8 mouse cellular contexts compared by ENCODE assay signal in the genomic region with DNA sequence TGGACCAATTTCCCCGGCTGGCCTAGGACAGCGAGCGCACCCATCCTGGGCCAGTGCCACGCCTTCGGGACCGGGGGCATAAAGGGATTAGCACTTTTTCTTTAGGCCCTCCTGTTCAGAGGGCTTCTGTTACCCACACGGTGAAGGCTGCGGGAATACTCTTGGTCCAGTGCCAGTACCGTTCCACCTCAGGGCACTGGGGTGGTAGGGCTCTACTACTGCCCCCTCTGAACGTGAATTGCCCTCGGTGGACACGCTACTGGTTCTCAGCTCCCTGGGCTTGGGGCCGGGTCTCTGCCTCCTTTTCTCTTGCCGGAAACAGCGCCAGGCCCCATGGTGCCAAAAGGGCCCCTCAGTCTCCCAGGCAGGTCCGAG. TPM values are rescaled to one million over a fixed set of nuclear protein-coding genes. Genes with fewer than 3 reads are reported as not detected.
DNase-seq lines count a peak whose midpoint lies in the region; ATAC-seq and TF ChIP-seq lines count a peak whose summit lies in the region.

No protein-coding gene starts in this region.

- DNase-seq in heart, adult 2 months = peak in 1 of 2 experiments; percentile 32
- no peak for DNase-seq in heart, postnatal 4 days
- DNase-seq in forebrain, postnatal 0 days = no peak
- no peak for DNase-seq in liver, postnatal 0 days
- DNase-seq in left cerebral cortex, adult 8-10 months (ENCODE audit: low spot score in 2 of 2) = no peak

- no peaks in the 10 kb centered on the region for H3K9me3 ChIP-seq in E14TG2a.4 (ENCODE audit: low read length)
- no peaks in the 10 kb centered on the region for H3K9me3 ChIP-seq in forebrain, postnatal 0 days (ENCODE audit: low read length)
- H3K9me3 ChIP-seq in liver, postnatal 0 days (ENCODE audit: low read length) = no peaks in the 10 kb centered on the region

- H3K9ac ChIP-seq in heart, adult 2 months (ENCODE audit: low read depth, low read length) = peak overlapping the region; percentile 6
- H3K9ac ChIP-seq in forebrain, postnatal 0 days = peak overlapping the region; percentile 78
- no peak overlapping the region for H3K9ac ChIP-seq in liver, postnatal 0 days (replicated peaks)

- no peak for TF ChIP-seq EP300 in heart, adult 2 months (IDR thresholded peaks at IDR 0.05; ENCODE audit: insufficient read depth, low read depth, low read length)
- TF ChIP-seq EP300 in liver, postnatal 0 days (IDR thresholded peaks at IDR 0.05; ENCODE audit: low read depth) = no peak

- peak overlapping the region; percentile 73 for H3K4me2 ChIP-seq in forebrain, postnatal 0 days (ENCODE audit: low read depth)
- peak overlapping the region; percentile 66 for H3K4me2 ChIP-seq in liver, postnatal 0 days (ENCODE audit: low read depth, low read length)

- TF ChIP-seq POLR2A in heart, adult 2 months (IDR thresholded peaks at IDR 0.05; ENCODE audit: insufficient read depth, low read depth, low read length) = no peak

- no peaks in the 10 kb centered on the region for H3K27me3 ChIP-seq in heart, adult 2 months (ENCODE audit: control insufficient read depth, insufficient read depth, low read length)
- peaks cover 56% of the 10 kb centered on the region for H3K27me3 ChIP-seq in E14TG2a.4 (ENCODE audit: insufficient read depth, low read length)
- no peaks in the 10 kb centered on the region for H3K27me3 ChIP-seq in forebrain, postnatal 0 days (ENCODE audit: insufficient read depth, low read length)
- no peaks in the 10 kb centered on the region for H3K27me3 ChIP-seq in liver, postnatal 0 days (ENCODE audit: insufficient read depth, low read length)

- peaks cover 7% of the 10 kb centered on the region for H3K4me1 ChIP-seq in heart, adult 2 months (ENCODE audit: control insufficient read depth, insufficient read depth, low read length)
- H3K4me1 ChIP-seq in E14TG2a.4 (replicated peaks; ENCODE audit: low read depth, low read length) = peaks cover 69% of the 10 kb centered on the region
- H3K4me1 ChIP-seq in forebrain, postnatal 0 days (ENCODE audit: insufficient read depth) = peaks cover 32% of the 10 kb centered on the region
- peaks cover 15% of the 10 kb centered on the region for H3K4me1 ChIP-seq in liver, postnatal 0 days (ENCODE audit: insufficient read depth)

- 37% methylated on average over 16 of the region's 16 CpGs for WGBS in heart, adult 2 months
- 10% methylated on average over 16 of the region's 16 CpGs for WGBS in forebrain, postnatal 0 days
- 75% methylated on average over 14 of the region's 16 CpGs for WGBS in liver, postnatal 0 days (ENCODE audit: insufficient replicate concordance)

- H3K4me3 ChIP-seq in heart, adult 2 months = peak overlapping the region; percentile 50; the same call in 1 of the 2 replicates
- peak overlapping the region; percentile 77 for H3K4me3 ChIP-seq in E14TG2a.4 (replicated peaks; ENCODE audit: low read length)
- H3K4me3 ChIP-seq in forebrain, postnatal 0 days (ENCODE audit: low read depth, low read length) = peak overlapping the region; percentile 47
- peak overlapping the region; percentile 15; the same call in 1 of the 2 replicates for H3K4me3 ChIP-seq in liver, postnatal 0 days (ENCODE audit: low read depth, low read length)

- H3K36me3 ChIP-seq in heart, adult 2 months (ENCODE audit: control insufficient read depth, insufficient read depth, low read length) = peaks cover 2% of the 10 kb centered on the region
- H3K36me3 ChIP-seq in E14TG2a.4 (ENCODE audit: insufficient read depth, low read length) = peaks cover 70% of the 10 kb centered on the region
- H3K36me3 ChIP-seq in forebrain, postnatal 0 days (ENCODE audit: insufficient read depth) = peaks cover 33% of the 10 kb centered on the region
- H3K36me3 ChIP-seq in liver, postnatal 0 days (replicated peaks; ENCODE audit: insufficient read depth, low read length) = peaks cover 27% of the 10 kb centered on the region

- intact Hi-C loops in heart, adult 2 months (cut with DNase I) = no loop called here

- ATAC-seq in forebrain, postnatal 0 days = no peak; the same call in 1 of the 2 replicates
- 0 out of 2 replicates have a peak, but pooled peaks have one; percentile 6 for ATAC-seq in liver, postnatal 0 days
- ATAC-seq in megakaryocyte-erythroid progenitor cell, adult 5-6 weeks (replicated peaks; ENCODE audit: low FRiP score, low TSS enrichment, poor library complexity, severe bottlenecking) = no peak
- no peak for ATAC-seq in erythroid progenitor cell, adult 5-6 weeks (replicated peaks; ENCODE audit: low FRiP score, poor library complexity, severe bottlenecking)

- peak overlapping the region; percentile 67 for H3K27ac ChIP-seq in heart, adult 2 months
- peak overlapping the region; percentile 92 for H3K27ac ChIP-seq in forebrain, postnatal 0 days (ENCODE audit: low read depth, low read length)
- H3K27ac ChIP-seq in liver, postnatal 0 days (ENCODE audit: low read depth) = no peak overlapping the region

- H3K79me2 ChIP-seq in heart, adult 2 months (replicated peaks; ENCODE audit: control insufficient read depth, insufficient read depth, low read length) = 0 out of 2 replicates have a peak, but pooled peaks cover 1% of the 10 kb centered on the region

- TF ChIP-seq CTCF in heart, adult 2 months (IDR thresholded peaks at IDR 0.05) = no peak
- TF ChIP-seq CTCF in E14TG2a.4 (conservative IDR thresholded peaks at IDR 0.05; ENCODE audit: low read length) = no peak
- TF ChIP-seq CTCF in forebrain, postnatal 0 days (IDR thresholded peaks at IDR 0.05; ENCODE audit: low read depth) = no peak
- TF ChIP-seq CTCF in liver, postnatal 0 days (IDR thresholded peaks at IDR 0.05; ENCODE audit: low read depth) = no peak

RNA-seq across cellular contexts. Expression of a gene that starts 6.2 kb away (rescaled TPM):
- 10 to 100 TPM; 13.1 to 13.4 TPM for total RNA-seq in heart, adult 2 months (2021)
- polyA plus RNA-seq in heart, adult 2 months (2012; rRNA removed) = 16.4 and 25.7 TPM in 2 replicates
- 10 to 100 TPM; 28.4 to 28.5 TPM for total RNA-seq in heart, postnatal 4 days (2021)
- 185 and 206 TPM in 2 replicates for total RNA-seq in forebrain, postnatal 0 days (2014; rRNA removed)
- 24.3 and 29.9 TPM in 2 replicates for polyA plus RNA-seq in forebrain, postnatal 0 days (2015; fragmentation: Nextera tagmentation; extraction: Ambion mirVana)
- polyA plus RNA-seq in liver, postnatal 0 days (2015; fragmentation: Nextera tagmentation; extraction: Ambion mirVana) = 0.58 and 0.75 TPM in 2 replicates
- 4.6 and 9.4 TPM in 2 replicates for total RNA-seq in megakaryocyte-erythroid progenitor cell, adult 5-6 weeks (2014; fragmentation: Nextera tagmentation)
- total RNA-seq in megakaryocyte-erythroid progenitor cell, adult 5-6 weeks (2017) = 3.0 and 7.0 TPM in 2 replicates
- total RNA-seq in left cerebral cortex, adult 8-10 months (2022) = 10 to 100 TPM; 28.0 to 28.8 (median 28.5) TPM
- 1.1 TPM in 1 of 2 replicates, not detected in the other for total RNA-seq in erythroid progenitor cell, adult 5-6 weeks (2015; ENCODE audit: low replicate concordance)
- 0.39 TPM in 1 of 2 replicates, not detected in the other for total RNA-seq in erythroid progenitor cell, adult 5-6 weeks (2017; ENCODE audit: low replicate concordance)

RNA-seq across cellular contexts. Expression of a gene that starts 40.8 kb away (rescaled TPM):
- 10 to 100 TPM; 11.6 to 14.0 TPM for total RNA-seq in heart, adult 2 months (2021)
- polyA plus RNA-seq in heart, adult 2 months (2012; rRNA removed) = 12.4 and 13.4 TPM in 2 replicates
- total RNA-seq in heart, postnatal 4 days (2021) = 10 to 100 TPM; 29.4 to 30.8 TPM
- total RNA-seq in forebrain, postnatal 0 days (2014; rRNA removed) = 43.2 and 48.9 TPM in 2 replicates
- polyA plus RNA-seq in forebrain, postnatal 0 days (2015; fragmentation: Nextera tagmentation; extraction: Ambion mirVana) = 16.4 and 20.8 TPM in 2 replicates
- 2.2 and 3.6 TPM in 2 replicates for polyA plus RNA-seq in liver, postnatal 0 days (2015; fragmentation: Nextera tagmentation; extraction: Ambion mirVana)
- 15.7 and 23.7 TPM in 2 replicates for total RNA-seq in megakaryocyte-erythroid progenitor cell, adult 5-6 weeks (2014; fragmentation: Nextera tagmentation)
- total RNA-seq in megakaryocyte-erythroid progenitor cell, adult 5-6 weeks (2017) = 6.2 and 15.9 TPM in 2 replicates
- total RNA-seq in left cerebral cortex, adult 8-10 months (2022) = 10 to 100 TPM; 21.8 to 27.1 (median 25.3) TPM
- total RNA-seq in erythroid progenitor cell, adult 5-6 weeks (2015; ENCODE audit: low replicate concordance) = 4.2 TPM in 1 of 2 replicates, not detected in the other
- 0.15 and 2.2 TPM in 2 replicates for total RNA-seq in erythroid progenitor cell, adult 5-6 weeks (2017; ENCODE audit: low replicate concordance)

RNA-seq across cellular contexts. Expression of a gene that starts 59.4 kb away (rescaled TPM):
- total RNA-seq in heart, adult 2 months (2021) = 10 to 100 TPM; 71.8 to 75.4 TPM
- 58.2 and 89.4 TPM in 2 replicates for polyA plus RNA-seq in heart, adult 2 months (2012; rRNA removed)
- total RNA-seq in heart, postnatal 4 days (2021) = 100 to 1,000 TPM; 119 TPM
- 300 and 363 TPM in 2 replicates for total RNA-seq in forebrain, postnatal 0 days (2014; rRNA removed)
- 533 and 637 TPM in 2 replicates for polyA plus RNA-seq in forebrain, postnatal 0 days (2015; fragmentation: Nextera tagmentation; extraction: Ambion mirVana)
- 62.2 and 63.0 TPM in 2 replicates for polyA plus RNA-seq in liver, postnatal 0 days (2015; fragmentation: Nextera tagmentation; extraction: Ambion mirVana)
- total RNA-seq in megakaryocyte-erythroid progenitor cell, adult 5-6 weeks (2014; fragmentation: Nextera tagmentation) = 79.7 and 98.2 TPM in 2 replicates
- total RNA-seq in megakaryocyte-erythroid progenitor cell, adult 5-6 weeks (2017) = 54.8 and 58.5 TPM in 2 replicates
- 100 to 1,000 TPM; 773 to 859 (median 828) TPM for total RNA-seq in left cerebral cortex, adult 8-10 months (2022)
- total RNA-seq in erythroid progenitor cell, adult 5-6 weeks (2015; ENCODE audit: low replicate concordance) = 110 and 116 TPM in 2 replicates
- 55.3 and 60.5 TPM in 2 replicates for total RNA-seq in erythroid progenitor cell, adult 5-6 weeks (2017; ENCODE audit: low replicate concordance)

Comparison
In these comparisons a context has a peak if more than half of its experiments do, and no peak if none do; other contexts are left out.
1. H3K4me3 ChIP-seq: peak in every context shown above with its lines; median percentile 77 in E14TG2a.4; 50 in heart, adult 2 months; 47 in forebrain, postnatal 0 days; 15 in liver, postnatal 0 days.